Comparison of ENCODE assay signal across 8 mouse cellular contexts in the genomic region with DNA sequence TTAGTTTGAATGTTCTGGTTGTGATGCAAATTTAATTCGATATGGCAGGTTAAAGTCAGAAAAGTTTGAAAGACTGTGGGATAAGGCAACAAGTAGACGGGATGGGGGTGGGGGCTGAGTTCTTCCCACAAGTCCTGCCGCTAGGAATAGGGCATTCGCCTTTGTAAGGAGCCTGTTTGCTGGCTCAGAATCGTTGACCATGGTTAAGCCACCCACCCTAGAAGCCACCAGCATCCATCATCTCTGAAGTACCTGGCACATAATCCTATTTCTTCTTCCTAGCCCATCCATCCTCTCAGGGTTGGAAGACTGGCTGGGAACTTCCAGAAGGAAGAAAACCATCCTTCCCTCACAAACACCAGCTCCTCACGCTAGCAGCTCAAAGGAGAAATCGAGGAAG. TPM values are rescaled to one million over a fixed set of nuclear protein-coding genes. Genes with fewer than 3 reads are reported as not detected.
A peak's percentile ranks its signal among the peaks of the same experiment; 100 is the strongest.
DNase-seq lines count a peak whose midpoint lies in the region; ATAC-seq and TF ChIP-seq lines count a peak whose summit lies in the region.

No protein-coding gene starts in this region.

- H3K27me3 ChIP-seq in thymus, adult 2 months (ENCODE audit: control insufficient read depth, insufficient read depth, low read length) = no peaks in the 10 kb centered on the region
- peaks cover 12% of the 10 kb centered on the region; the same call in 1 of the 2 replicates for H3K27me3 ChIP-seq in limb, embryonic 15.5 days
- no peaks in the 10 kb centered on the region for H3K27me3 ChIP-seq in stomach, postnatal 0 days (ENCODE audit: control insufficient read depth, insufficient read depth, low read length)

- no peak for TF ChIP-seq CTCF in thymus, adult 2 months (IDR thresholded peaks at IDR 0.05; ENCODE audit: borderline replicate concordance, control insufficient read depth, extremely low read depth, insufficient read depth, low read length, poor library complexity)
- TF ChIP-seq CTCF in stomach, postnatal 0 days (IDR thresholded peaks at IDR 0.05; ENCODE audit: low read depth) = no peak

- peak overlapping the region; percentile 89 for H3K4me3 ChIP-seq in thymus, adult 2 months (ENCODE audit: control insufficient read depth, insufficient read depth, low read length)
- H3K4me3 ChIP-seq in limb, embryonic 15.5 days = peak overlapping the region; percentile 80
- peak overlapping the region; percentile 88 for H3K4me3 ChIP-seq in stomach, postnatal 0 days (ENCODE audit: low read depth, low read length)

- peak overlapping the region; percentile 92 for H3K4me2 ChIP-seq in limb, embryonic 15.5 days
- peak overlapping the region; percentile 95 for H3K4me2 ChIP-seq in stomach, postnatal 0 days (replicated peaks; ENCODE audit: low read depth)

- WGBS in thymus, adult 2 months = 53% methylated on average over 7 of the region's 7 CpGs
- 11% methylated on average over 7 of the region's 7 CpGs for WGBS in limb, embryonic 15.5 days
- 19% methylated on average over 7 of the region's 7 CpGs for WGBS in stomach, postnatal 0 days

- H3K36me3 ChIP-seq in thymus, adult 2 months (ENCODE audit: control insufficient read depth, insufficient read depth, low read length) = no peaks in the 10 kb centered on the region
- H3K36me3 ChIP-seq in limb, embryonic 15.5 days = no peaks in the 10 kb centered on the region
- H3K36me3 ChIP-seq in stomach, postnatal 0 days (ENCODE audit: control insufficient read depth, insufficient read depth, low read length) = no peaks in the 10 kb centered on the region

- peak; percentile 7 for DNase-seq in embryo, embryonic 10.5 days (ENCODE audit: low spot score)
- DNase-seq in embryo, embryonic 11 days = no peak
- no peak for DNase-seq in thymus, adult 2 months
- DNase-seq in thymus, postnatal 36 days = no peak
- no peak for DNase-seq in stomach, postnatal 0 days (ENCODE audit: low spot score)
- no peak for DNase-seq in gastrocnemius, postnatal 10 days

- no peak overlapping the region for H3K27ac ChIP-seq in thymus, adult 2 months (ENCODE audit: control insufficient read depth, insufficient read depth, low read length)
- no peak overlapping the region for H3K27ac ChIP-seq in limb, embryonic 15.5 days
- H3K27ac ChIP-seq in stomach, postnatal 0 days (replicated peaks) = no peak overlapping the region

- no peak for ATAC-seq in limb, embryonic 15.5 days (ENCODE audit: insufficient number of reproducible peaks, low FRiP score, low TSS enrichment, low read depth)
- ATAC-seq in stomach, postnatal 0 days (ENCODE audit: low FRiP score, low TSS enrichment) = no peak
- ATAC-seq in megakaryocyte-erythroid progenitor cell, adult 5-6 weeks (replicated peaks; ENCODE audit: low FRiP score, low TSS enrichment, poor library complexity, severe bottlenecking) = no peak

- no peak for TF ChIP-seq POLR2A in thymus, adult 2 months (IDR thresholded peaks at IDR 0.05; ENCODE audit: control insufficient read depth, extremely low read depth, insufficient read depth, low read length, poor library complexity)

- no peak overlapping the region for H3K9ac ChIP-seq in limb, embryonic 15.5 days
- peak overlapping the region; percentile 79 for H3K9ac ChIP-seq in stomach, postnatal 0 days (ENCODE audit: low read length)

- peaks cover 12% of the 10 kb centered on the region for H3K4me1 ChIP-seq in thymus, adult 2 months (replicated peaks; ENCODE audit: control insufficient read depth, insufficient read depth, low read length)
- H3K4me1 ChIP-seq in limb, embryonic 15.5 days = peaks cover 16% of the 10 kb centered on the region
- no peaks in the 10 kb centered on the region for H3K4me1 ChIP-seq in stomach, postnatal 0 days (replicated peaks; ENCODE audit: control insufficient read depth, insufficient read depth)

- H3K9me3 ChIP-seq in limb, embryonic 15.5 days = no peaks in the 10 kb centered on the region
- H3K9me3 ChIP-seq in stomach, postnatal 0 days (ENCODE audit: control insufficient read depth, low read length) = no peaks in the 10 kb centered on the region

- no peak for TF ChIP-seq EP300 in stomach, postnatal 0 days (optimal IDR thresholded peaks at IDR 0.05)

RNA-seq across cellular contexts. Expression of a gene that starts 1.2 kb away (rescaled TPM):
- polyA plus RNA-seq in thymus, adult 2 months (2012; rRNA removed) = 14.7 and 16.3 TPM in 2 replicates
- polyA plus RNA-seq in limb, embryonic 15.5 days (2015; fragmentation: Nextera tagmentation; extraction: Ambion mirVana) = 4.0 and 8.6 TPM in 2 replicates
- 11.0 TPM in 2 replicates for polyA plus RNA-seq in stomach, postnatal 0 days (2015; fragmentation: Nextera tagmentation; extraction: Ambion mirVana)
- 1 to 10 TPM; 3.7 to 3.8 TPM for total RNA-seq in gastrocnemius, postnatal 10 days (2021)
- 3.5 and 7.1 TPM in 2 replicates for total RNA-seq in megakaryocyte-erythroid progenitor cell, adult 5-6 weeks (2014; fragmentation: Nextera tagmentation)
- total RNA-seq in megakaryocyte-erythroid progenitor cell, adult 5-6 weeks (2017) = 1.9 and 4.5 TPM in 2 replicates

RNA-seq across cellular contexts. Expression of a gene that starts 4.2 kb away (rescaled TPM):
- polyA plus RNA-seq in thymus, adult 2 months (2012; rRNA removed) = 0.04 and 0.28 TPM in 2 replicates
- polyA plus RNA-seq in limb, embryonic 15.5 days (2015; fragmentation: Nextera tagmentation; extraction: Ambion mirVana) = not detected in 2 replicates
- 0.05 TPM in 1 of 2 replicates, not detected in the other for polyA plus RNA-seq in stomach, postnatal 0 days (2015; fragmentation: Nextera tagmentation; extraction: Ambion mirVana)
- not detected for total RNA-seq in gastrocnemius, postnatal 10 days (2021)
- total RNA-seq in megakaryocyte-erythroid progenitor cell, adult 5-6 weeks (2014; fragmentation: Nextera tagmentation) = not detected in 2 replicates
- not detected in 2 replicates for total RNA-seq in megakaryocyte-erythroid progenitor cell, adult 5-6 weeks (2017)

RNA-seq across cellular contexts. Expression of a gene that starts 36.5 kb away (rescaled TPM):
- polyA plus RNA-seq in thymus, adult 2 months (2012; rRNA removed) = 15.9 and 19.4 TPM in 2 replicates
- 130 and 131 TPM in 2 replicates for polyA plus RNA-seq in limb, embryonic 15.5 days (2015; fragmentation: Nextera tagmentation; extraction: Ambion mirVana)
- polyA plus RNA-seq in stomach, postnatal 0 days (2015; fragmentation: Nextera tagmentation; extraction: Ambion mirVana) = 89.2 and 93.6 TPM in 2 replicates
- total RNA-seq in gastrocnemius, postnatal 10 days (2021) = 10 to 100 TPM; 32.4 to 33.7 TPM
- total RNA-seq in megakaryocyte-erythroid progenitor cell, adult 5-6 weeks (2014; fragmentation: Nextera tagmentation) = 131 and 201 TPM in 2 replicates
- 118 and 127 TPM in 2 replicates for total RNA-seq in megakaryocyte-erythroid progenitor cell, adult 5-6 weeks (2017)

RNA-seq across cellular contexts. Expression of a gene that starts 56.3 kb away (rescaled TPM):
- polyA plus RNA-seq in thymus, adult 2 months (2012; rRNA removed) = not detected in 2 replicates
- not detected in 2 replicates for polyA plus RNA-seq in limb, embryonic 15.5 days (2015; fragmentation: Nextera tagmentation; extraction: Ambion mirVana)
- not detected in 2 replicates for polyA plus RNA-seq in stomach, postnatal 0 days (2015; fragmentation: Nextera tagmentation; extraction: Ambion mirVana)
- not detected for total RNA-seq in gastrocnemius, postnatal 10 days (2021)
- total RNA-seq in megakaryocyte-erythroid progenitor cell, adult 5-6 weeks (2014; fragmentation: Nextera tagmentation) = not detected in 2 replicates
- 1.3 and 3.1 TPM in 2 replicates for total RNA-seq in megakaryocyte-erythroid progenitor cell, adult 5-6 weeks (2017)

RNA-seq across cellular contexts. Expression of a gene that starts 58.6 kb away (rescaled TPM):
- 0.26 and 0.36 TPM in 2 replicates for polyA plus RNA-seq in thymus, adult 2 months (2012; rRNA removed)
- not detected in 2 replicates for polyA plus RNA-seq in limb, embryonic 15.5 days (2015; fragmentation: Nextera tagmentation; extraction: Ambion mirVana)
- 0.10 TPM in 1 of 2 replicates, not detected in the other for polyA plus RNA-seq in stomach, postnatal 0 days (2015; fragmentation: Nextera tagmentation; extraction: Ambion mirVana)
- not detected for total RNA-seq in gastrocnemius, postnatal 10 days (2021)
- not detected in 2 replicates for total RNA-seq in megakaryocyte-erythroid progenitor cell, adult 5-6 weeks (2014; fragmentation: Nextera tagmentation)
- total RNA-seq in megakaryocyte-erythroid progenitor cell, adult 5-6 weeks (2017) = not detected in 2 replicates
